Mouse (Mus musculus): Measurements from ENCODE around the gene Saxo1. TPM values are rescaled to one million over a fixed set of nuclear protein-coding genes. Genes with fewer than 3 reads are reported as not detected.

Gene Saxo1
- polyA plus RNA-seq, 1 experiment from 2014 or later: not detected

GRCm38 (mm10) chr4:86483013-86483615 is 75.0 kb downstream of the Saxo1 start:
- no peaks in the 10 kb centered on the region for H3K9me3 ChIP-seq (ENCODE audit: control insufficient read depth, low read length)
- WGBS: 96% methylated on average over 6 of the region's 6 CpGs
- H3K36me3 ChIP-seq (ENCODE audit: control insufficient read depth, insufficient read depth, low read length): no peaks in the 10 kb centered on the region
- no peak overlapping the region for H3K4me2 ChIP-seq (ENCODE audit: low read length)
- H3K4me3 ChIP-seq (replicated peaks; ENCODE audit: low read depth, low read length): no peak overlapping the region
- no peaks in the 10 kb centered on the region for H3K27me3 ChIP-seq (ENCODE audit: control insufficient read depth, insufficient read depth, low read length)
- no peaks in the 10 kb centered on the region for H3K4me1 ChIP-seq (ENCODE audit: control insufficient read depth, insufficient read depth, low read length)
- H3K27ac ChIP-seq (replicated peaks; ENCODE audit: low read depth, low read length): no peak overlapping the region
- no peak overlapping the region for H3K9ac ChIP-seq (replicated peaks; ENCODE audit: low read length)
- DNase-seq (no peak), ATAC-seq (ENCODE audit: low FRiP score, low TSS enrichment) (no peak)

- WGBS: 77% methylated on average over 3 of the region's 3 CpGs
- no peak overlapping the region for H3K4me2 ChIP-seq (ENCODE audit: low read length)
- no peaks in the 10 kb centered on the region for H3K27me3 ChIP-seq (ENCODE audit: control insufficient read depth, insufficient read depth, low read length)
- H3K4me1 ChIP-seq (ENCODE audit: control insufficient read depth, insufficient read depth, low read length): no peaks in the 10 kb centered on the region
- H3K9ac ChIP-seq (replicated peaks; ENCODE audit: low read length): no peak overlapping the region
- H3K27ac ChIP-seq (replicated peaks; ENCODE audit: low read depth, low read length): no peak overlapping the region
- ATAC-seq (ENCODE audit: low FRiP score, low TSS enrichment) (no peak), DNase-seq (peak; percentile 38)
- H3K36me3 ChIP-seq (ENCODE audit: control insufficient read depth, insufficient read depth, low read length): no peaks in the 10 kb centered on the region
- H3K9me3 ChIP-seq (ENCODE audit: control insufficient read depth, low read length): no peaks in the 10 kb centered on the region
- no peak overlapping the region for H3K4me3 ChIP-seq (replicated peaks; ENCODE audit: low read depth, low read length)
Measured at GRCm38 (mm10) chr4:86480891-86481290, 77.2 kb downstream of the Saxo1 start.

- no peaks in the 10 kb centered on the region for H3K36me3 ChIP-seq (ENCODE audit: control insufficient read depth, insufficient read depth, low read length)
- WGBS: 97% methylated on average over 5 of the region's 5 CpGs
- no peak for DNase-seq
- H3K27ac ChIP-seq (replicated peaks; ENCODE audit: low read depth, low read length): no peak overlapping the region
- H3K4me1 ChIP-seq (ENCODE audit: control insufficient read depth, insufficient read depth, low read length): no peaks in the 10 kb centered on the region
- H3K9ac ChIP-seq (replicated peaks; ENCODE audit: low read length): no peak overlapping the region
- H3K9me3 ChIP-seq (ENCODE audit: control insufficient read depth, low read length): no peaks in the 10 kb centered on the region
- ATAC-seq (ENCODE audit: low FRiP score, low TSS enrichment): no peak
- no peak overlapping the region for H3K4me3 ChIP-seq (replicated peaks; ENCODE audit: low read depth, low read length)
- no peak overlapping the region for H3K4me2 ChIP-seq (ENCODE audit: low read length)
- H3K27me3 ChIP-seq (ENCODE audit: control insufficient read depth, insufficient read depth, low read length): no peaks in the 10 kb centered on the region
Measured at GRCm38 (mm10) chr4:86464808-86465207, 93.3 kb downstream of the Saxo1 start.

- no peak for DNase-seq
- no peak overlapping the region for H3K4me3 ChIP-seq (replicated peaks; ENCODE audit: low read depth, low read length)
- no peak for ATAC-seq (ENCODE audit: low FRiP score, low TSS enrichment)
- no peaks in the 10 kb centered on the region for H3K4me1 ChIP-seq (ENCODE audit: control insufficient read depth, insufficient read depth, low read length)
- 93% methylated on average over 3 of the region's 3 CpGs for WGBS
- no peaks in the 10 kb centered on the region for H3K27me3 ChIP-seq (ENCODE audit: control insufficient read depth, insufficient read depth, low read length)
- H3K9me3 ChIP-seq (ENCODE audit: control insufficient read depth, low read length): no peaks in the 10 kb centered on the region
- no peaks in the 10 kb centered on the region for H3K36me3 ChIP-seq (ENCODE audit: control insufficient read depth, insufficient read depth, low read length)
- no peak overlapping the region for H3K9ac ChIP-seq (replicated peaks; ENCODE audit: low read length)
- H3K4me2 ChIP-seq (ENCODE audit: low read length): no peak overlapping the region
- H3K27ac ChIP-seq (replicated peaks; ENCODE audit: low read depth, low read length): no peak overlapping the region
Measured at GRCm38 (mm10) chr4:86450468-86450867, 107.7 kb downstream of the Saxo1 start.

GRCm38 (mm10) chr4:86436336-86436735 is 121.8 kb downstream of the Saxo1 start:
- Histone ChIP-seq H3K4me3 (replicated peaks; ENCODE audit: low read depth, low read length) (no peak overlapping the region), H3K4me2 (ENCODE audit: low read length) (no peak overlapping the region), H3K9me3 (ENCODE audit: control insufficient read depth, low read length) (no peaks in the 10 kb centered on the region), H3K36me3 (ENCODE audit: control insufficient read depth, insufficient read depth, low read length) (no peaks in the 10 kb centered on the region), H3K9ac (replicated peaks; ENCODE audit: low read length) (no peak overlapping the region), H3K27me3 (ENCODE audit: control insufficient read depth, insufficient read depth, low read length) (no peaks in the 10 kb centered on the region), H3K4me1 (ENCODE audit: control insufficient read depth, insufficient read depth, low read length) (no peaks in the 10 kb centered on the region), H3K27ac (replicated peaks; ENCODE audit: low read depth, low read length) (no peak overlapping the region)
- ATAC-seq (ENCODE audit: low FRiP score, low TSS enrichment): no peak
- no peak for DNase-seq
- 95% methylated on average over 3 of the region's 3 CpGs for whole genome bisulfite sequencing

- no peak overlapping the region for H3K4me2 ChIP-seq (ENCODE audit: low read length)
- no peak overlapping the region for H3K27ac ChIP-seq (replicated peaks; ENCODE audit: low read depth, low read length)
- H3K9me3 ChIP-seq (ENCODE audit: control insufficient read depth, low read length): no peaks in the 10 kb centered on the region
- no peaks in the 10 kb centered on the region for H3K4me1 ChIP-seq (ENCODE audit: control insufficient read depth, insufficient read depth, low read length)
- DNase-seq: no peak
- H3K9ac ChIP-seq (replicated peaks; ENCODE audit: low read length): no peak overlapping the region
- 91% methylated on average over 3 of the region's 3 CpGs for WGBS
- no peaks in the 10 kb centered on the region for H3K36me3 ChIP-seq (ENCODE audit: control insufficient read depth, insufficient read depth, low read length)
- no peak overlapping the region for H3K4me3 ChIP-seq (replicated peaks; ENCODE audit: low read depth, low read length)
- ATAC-seq (ENCODE audit: low FRiP score, low TSS enrichment): no peak
- H3K27me3 ChIP-seq (ENCODE audit: control insufficient read depth, insufficient read depth, low read length): no peaks in the 10 kb centered on the region
Measured at GRCm38 (mm10) chr4:86435631-86436030, 122.5 kb downstream of the Saxo1 start.

GRCm38 (mm10) chr4:86428091-86428745 is 129.9 kb downstream of the Saxo1 start:
- H3K27ac ChIP-seq (replicated peaks; ENCODE audit: low read depth, low read length): no peak overlapping the region
- H3K4me3 ChIP-seq (replicated peaks; ENCODE audit: low read depth, low read length): no peak overlapping the region
- no peaks in the 10 kb centered on the region for H3K9me3 ChIP-seq (ENCODE audit: control insufficient read depth, low read length)
- no peaks in the 10 kb centered on the region for H3K27me3 ChIP-seq (ENCODE audit: control insufficient read depth, insufficient read depth, low read length)
- WGBS: 93% methylated on average over 6 of the region's 6 CpGs
- DNase-seq (no peak), ATAC-seq (ENCODE audit: low FRiP score, low TSS enrichment) (no peak)
- H3K4me2 ChIP-seq (ENCODE audit: low read length): no peak overlapping the region
- no peaks in the 10 kb centered on the region for H3K36me3 ChIP-seq (ENCODE audit: control insufficient read depth, insufficient read depth, low read length)
- H3K9ac ChIP-seq (replicated peaks; ENCODE audit: low read length): no peak overlapping the region
- H3K4me1 ChIP-seq (ENCODE audit: control insufficient read depth, insufficient read depth, low read length): no peaks in the 10 kb centered on the region

GRCm38 (mm10) chr4:86427312-86427711 is 130.8 kb downstream of the Saxo1 start:
- Histone ChIP-seq H3K36me3 (ENCODE audit: control insufficient read depth, insufficient read depth, low read length) (no peaks in the 10 kb centered on the region), H3K9me3 (ENCODE audit: control insufficient read depth, low read length) (no peaks in the 10 kb centered on the region), H3K27ac (replicated peaks; ENCODE audit: low read depth, low read length) (no peak overlapping the region), H3K4me3 (replicated peaks; ENCODE audit: low read depth, low read length) (no peak overlapping the region), H3K4me2 (ENCODE audit: low read length) (no peak overlapping the region), H3K27me3 (ENCODE audit: control insufficient read depth, insufficient read depth, low read length) (no peaks in the 10 kb centered on the region), H3K9ac (replicated peaks; ENCODE audit: low read length) (no peak overlapping the region), H3K4me1 (ENCODE audit: control insufficient read depth, insufficient read depth, low read length) (no peaks in the 10 kb centered on the region)
- WGBS: 68% methylated on average over 5 of the region's 5 CpGs
- ATAC-seq (ENCODE audit: low FRiP score, low TSS enrichment) (no peak), DNase-seq (no peak)

GRCm38 (mm10) chr4:86426549-86426948 is 131.6 kb downstream of the Saxo1 start:
- Histone ChIP-seq H3K27me3 (ENCODE audit: control insufficient read depth, insufficient read depth, low read length) (no peaks in the 10 kb centered on the region), H3K36me3 (ENCODE audit: control insufficient read depth, insufficient read depth, low read length) (no peaks in the 10 kb centered on the region), H3K4me2 (ENCODE audit: low read length) (no peak overlapping the region), H3K9ac (replicated peaks; ENCODE audit: low read length) (no peak overlapping the region), H3K4me1 (ENCODE audit: control insufficient read depth, insufficient read depth, low read length) (no peaks in the 10 kb centered on the region), H3K27ac (replicated peaks; ENCODE audit: low read depth, low read length) (no peak overlapping the region), H3K9me3 (ENCODE audit: control insufficient read depth, low read length) (no peaks in the 10 kb centered on the region), H3K4me3 (replicated peaks; ENCODE audit: low read depth, low read length) (no peak overlapping the region)
- ATAC-seq (ENCODE audit: low FRiP score, low TSS enrichment): peak; percentile 24; the same call in 1 of the 2 replicates
- WGBS: 52% methylated on average over 11 of the region's 11 CpGs
- DNase-seq: no peak
